Mouse (Mus musculus): Measurements from ENCODE around the gene Wdr37.

The Wdr37 gene

DNA sequence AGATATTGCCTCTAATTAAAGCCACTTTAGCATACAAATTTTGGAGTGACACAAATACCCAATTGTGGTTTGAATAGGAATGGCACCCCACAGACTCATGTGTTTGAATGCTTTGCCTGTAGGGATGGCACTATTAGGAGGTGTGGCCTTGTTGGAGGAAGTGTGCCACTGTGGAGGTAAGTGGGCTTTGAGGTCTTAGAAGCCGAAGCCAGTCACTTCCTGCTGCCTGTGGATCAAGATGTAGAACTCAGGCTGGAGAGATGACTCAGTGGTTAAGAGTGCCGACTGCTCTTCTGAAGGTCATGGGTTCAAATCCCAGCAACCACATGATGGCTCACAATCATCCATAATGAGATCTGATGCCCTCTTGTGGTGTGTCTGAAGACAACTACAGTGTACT is 30.8 kb downstream of the Wdr37 start:
- no peak for DNase-seq (ENCODE audit: low read depth, low spot score)

DNA sequence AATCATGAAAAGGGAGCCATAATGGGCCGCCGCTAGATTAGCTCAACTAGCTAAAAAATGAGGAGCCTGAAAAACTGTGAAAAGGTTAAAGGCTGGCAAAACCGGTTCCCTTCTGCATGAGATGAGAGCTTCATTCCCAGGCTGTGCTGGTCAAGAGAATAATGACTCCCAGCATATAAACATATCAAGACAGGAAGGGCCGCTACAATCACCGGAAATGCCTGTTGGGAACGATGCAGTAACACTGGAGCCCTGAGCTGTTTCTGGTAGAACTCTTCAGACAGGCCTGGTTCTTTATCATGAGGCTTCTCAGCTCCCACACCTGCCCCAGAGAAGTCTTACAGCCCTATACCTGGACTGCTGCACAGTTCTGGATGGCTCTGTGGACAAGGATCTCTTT is 31.8 kb downstream of the Wdr37 start:
- DNase-seq (ENCODE audit: low read depth, low spot score) = no peak

DNA sequence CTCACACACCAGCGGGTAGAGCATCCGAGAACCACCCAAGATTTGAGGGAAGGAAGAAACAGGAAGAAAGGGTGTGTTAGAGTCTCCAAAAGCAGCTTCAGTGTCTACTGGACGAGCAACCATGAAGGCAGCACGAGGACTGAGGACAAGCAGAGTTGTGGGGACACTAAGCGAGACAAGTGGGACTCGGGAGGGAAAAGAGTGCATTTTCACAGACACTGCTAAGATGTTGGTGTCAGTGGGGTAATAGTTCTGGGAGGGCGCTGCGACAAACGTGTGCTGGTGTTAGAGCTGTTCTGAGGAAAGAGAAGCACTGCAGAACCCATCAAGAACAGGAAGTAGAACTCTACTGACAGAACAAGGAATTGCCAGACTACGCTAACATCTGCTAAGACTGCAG is 32.6 kb downstream of the Wdr37 start:
- DNase-seq (ENCODE audit: low read depth, low spot score) = no peak

DNA sequence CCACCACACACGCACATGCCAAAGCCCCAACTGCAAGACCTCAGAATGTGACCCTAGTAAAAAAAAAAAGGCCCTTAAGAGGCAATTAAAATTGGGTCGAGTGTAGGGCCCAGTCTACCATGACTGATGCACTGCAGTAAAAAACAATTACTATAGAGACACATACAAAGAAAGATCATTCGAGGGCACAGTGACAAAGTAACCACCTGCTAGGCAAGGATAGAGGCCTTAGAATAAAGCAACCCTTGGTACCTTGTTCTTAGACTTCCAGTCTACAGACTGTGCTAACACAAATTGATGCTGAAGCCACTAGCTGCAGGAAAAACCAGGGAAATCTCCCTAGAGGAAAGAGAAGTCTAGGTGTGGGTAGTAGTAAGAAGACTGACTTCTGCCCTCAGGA is 33.3 kb downstream of the Wdr37 start:
- DNase-seq (ENCODE audit: low read depth, low spot score) = no peak

DNA sequence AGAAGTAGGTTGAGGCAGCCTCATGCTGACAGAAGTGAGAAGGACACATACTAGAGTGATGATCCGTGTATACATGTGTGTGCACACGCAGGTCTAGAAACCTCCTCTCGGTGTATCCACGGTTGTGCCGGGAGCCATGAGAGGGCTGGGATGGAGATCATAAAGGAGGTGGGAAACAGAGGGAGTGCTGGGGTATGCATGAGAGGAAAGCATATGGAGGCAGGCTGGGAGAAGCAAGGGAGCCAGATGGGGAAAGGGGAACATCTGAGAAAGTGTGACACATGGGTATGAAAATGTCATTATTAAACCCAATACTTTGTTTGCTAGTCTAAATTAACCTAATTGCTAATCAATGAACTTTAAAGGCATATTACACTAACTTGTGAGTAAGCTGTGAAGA is 37.1 kb downstream of the Wdr37 start:
- no peak for DNase-seq (ENCODE audit: low read depth, low spot score)

DNA sequence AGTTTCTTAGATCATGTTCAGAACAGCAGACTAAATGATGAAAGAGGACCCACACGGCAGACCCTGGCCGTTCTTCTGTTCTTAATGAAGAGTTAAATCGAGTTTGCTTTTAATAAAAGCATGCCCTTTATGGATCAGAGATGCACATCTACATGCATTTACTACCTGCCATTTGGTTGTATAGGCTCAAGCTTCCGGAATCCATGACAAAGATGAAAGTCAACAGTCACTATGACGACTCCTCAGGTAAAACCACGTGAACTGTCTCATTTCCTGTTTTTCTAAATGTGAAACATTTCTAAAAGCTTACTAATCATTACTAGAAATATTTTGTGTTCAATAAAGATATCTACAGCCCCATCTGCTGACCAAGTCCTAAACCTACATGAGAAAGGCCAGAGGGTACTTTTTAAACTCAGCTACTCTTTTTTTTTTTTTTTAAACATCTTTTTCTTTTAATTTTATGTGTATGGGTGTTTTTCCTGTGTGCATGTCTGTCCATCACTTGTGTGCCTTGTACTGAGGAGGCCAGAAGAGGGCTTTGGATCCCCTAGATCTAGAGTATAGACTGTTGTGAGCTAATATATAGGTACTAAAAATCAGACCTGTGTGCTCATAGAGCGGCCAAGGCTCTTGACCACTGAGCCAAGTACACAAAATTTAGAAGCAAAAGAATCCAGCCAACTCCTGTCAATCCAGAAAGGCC is 40.0 kb downstream of the Wdr37 start:
- DNase-seq (ENCODE audit: low read depth, low spot score) = no peak

DNA sequence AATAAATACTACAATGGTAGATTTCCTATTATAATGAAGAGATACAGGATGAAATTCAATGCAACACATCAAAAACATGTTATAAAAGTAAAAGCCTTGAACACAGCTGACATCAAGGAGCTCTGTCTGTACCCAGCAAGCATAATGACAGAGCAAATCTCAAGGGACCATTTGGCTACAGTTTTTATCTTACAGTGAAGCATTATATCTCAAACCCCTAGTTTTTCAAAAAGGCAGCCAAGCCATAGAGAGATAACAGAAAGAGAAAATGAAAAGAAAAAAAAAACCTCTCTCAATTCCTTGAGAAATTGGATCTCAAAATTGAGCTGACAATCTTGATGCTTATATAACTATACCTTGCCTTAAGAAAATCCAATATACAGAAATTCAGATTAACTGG is 41.0 kb downstream of the Wdr37 start:
- DNase-seq (ENCODE audit: low read depth, low spot score) = no peak

DNA sequence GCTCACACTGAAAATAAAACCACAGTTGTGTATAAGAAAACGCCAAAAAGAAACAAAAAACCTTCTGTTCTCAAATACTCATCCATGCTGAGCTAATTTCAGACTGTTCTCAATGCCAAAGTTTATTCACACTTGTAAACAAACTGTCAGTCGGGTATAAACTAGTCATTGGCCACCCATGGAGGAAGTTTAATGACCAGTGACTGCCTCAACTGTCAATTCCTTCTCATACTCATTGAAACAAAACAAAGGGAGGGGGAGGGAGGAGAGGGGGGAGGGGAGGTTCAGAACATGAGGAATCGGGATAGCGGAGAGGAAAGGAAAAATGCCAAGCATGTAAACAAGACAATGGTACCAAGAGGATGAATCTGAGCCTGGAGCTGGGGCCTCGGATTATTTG is 41.9 kb downstream of the Wdr37 start:
- DNase-seq (ENCODE audit: low read depth, low spot score) = no peak

DNA sequence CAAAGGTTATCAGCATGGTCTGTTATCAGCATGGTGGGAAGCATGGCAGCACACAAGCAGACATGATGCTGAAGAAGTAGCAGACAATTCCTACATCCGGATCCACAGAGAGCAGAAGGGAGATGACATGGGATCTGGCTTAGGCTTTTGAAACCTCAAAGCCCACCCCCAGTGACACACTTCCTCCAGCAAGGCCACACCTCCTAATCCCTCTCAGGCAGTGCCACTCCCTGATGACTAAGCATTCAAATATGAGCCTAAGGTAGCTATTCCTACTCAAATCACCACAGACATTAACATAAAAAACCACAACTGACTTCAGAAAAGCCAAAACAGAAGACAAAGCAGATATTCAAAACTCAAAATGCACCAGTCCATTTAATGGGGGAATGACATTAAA is 42.8 kb downstream of the Wdr37 start:
- DNase-seq (ENCODE audit: low read depth, low spot score) = no peak

DNA sequence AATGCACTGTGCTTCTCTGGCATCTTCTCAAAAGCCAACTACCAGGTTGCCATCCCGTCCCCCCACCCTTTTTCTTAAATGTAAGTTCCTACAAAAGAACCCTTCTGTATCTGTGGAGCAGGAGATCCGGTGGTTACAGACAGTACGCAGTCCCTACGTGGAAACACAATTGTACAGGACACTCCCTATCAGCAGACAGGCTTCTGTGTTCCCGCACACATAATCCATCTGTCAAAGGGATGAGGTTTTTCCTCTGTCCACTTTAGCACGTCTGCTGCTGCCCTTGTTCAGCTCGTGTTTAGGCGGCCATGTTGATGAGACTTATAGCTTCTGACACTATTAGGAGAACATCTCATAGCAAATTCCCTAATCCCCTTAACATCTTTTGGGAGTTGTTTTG is 48.2 kb downstream of the Wdr37 start:
- no peak for DNase-seq (ENCODE audit: low read depth, low spot score)

DNA sequence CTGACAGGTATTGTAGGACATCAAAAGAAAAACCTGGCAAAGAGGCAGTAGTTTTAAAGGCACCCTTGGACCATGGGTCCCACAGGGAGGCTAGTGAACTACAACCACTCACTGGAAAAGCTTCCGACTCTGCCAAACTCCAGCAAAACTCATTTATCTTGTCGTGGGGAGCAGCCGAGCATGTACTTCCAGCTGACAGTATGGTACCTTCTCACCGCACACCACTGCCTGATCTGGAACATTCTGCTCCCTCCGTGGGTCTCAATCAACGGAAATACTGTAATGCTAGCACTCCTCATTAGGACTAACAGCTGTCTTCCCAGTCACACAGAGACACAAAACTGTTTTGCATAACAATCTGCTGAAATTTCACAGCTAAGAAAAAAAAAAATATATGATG is 48.6 kb downstream of the Wdr37 start:
- no peak for DNase-seq (ENCODE audit: low read depth, low spot score)

DNA sequence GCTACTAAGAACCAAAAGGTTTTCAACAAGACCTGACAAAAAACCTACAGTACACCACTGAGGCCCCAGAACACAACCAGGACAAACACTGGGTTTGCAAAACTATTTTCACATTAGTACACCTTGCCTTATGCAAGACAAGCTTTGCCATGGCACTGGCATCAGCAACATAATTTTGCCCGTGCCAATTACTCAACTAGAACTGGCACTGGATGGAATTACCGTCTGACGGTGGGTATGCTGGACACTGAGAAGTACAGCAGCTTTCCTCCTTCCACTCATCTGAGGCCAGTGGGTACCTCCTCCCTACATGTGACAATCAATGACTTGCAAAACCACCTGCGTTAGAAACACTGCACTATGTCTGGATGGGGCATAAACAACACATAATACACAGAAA is 49.5 kb downstream of the Wdr37 start:
- DNase-seq (ENCODE audit: low read depth, low spot score) = no peak

DNA sequence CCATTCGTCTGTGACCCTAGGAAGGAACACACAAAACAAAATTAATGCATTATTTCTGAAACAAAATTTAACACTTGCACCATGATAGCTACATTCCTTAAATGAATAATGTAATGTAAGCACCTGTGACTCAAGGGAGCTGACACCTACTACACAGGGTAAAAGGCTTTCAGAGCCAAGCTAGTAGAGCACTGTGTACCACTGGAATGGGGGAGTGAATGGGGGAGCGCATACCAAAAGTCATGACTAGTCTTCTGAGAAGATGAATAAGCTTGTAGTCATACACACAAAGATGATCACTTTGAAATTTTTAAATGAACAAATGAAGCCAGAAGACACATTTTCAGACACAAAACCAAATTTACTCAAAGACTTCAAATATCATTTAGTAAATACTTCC is 65.8 kb downstream of the Wdr37 start:
- no peak for DNase-seq (ENCODE audit: low read depth, low spot score)

DNA sequence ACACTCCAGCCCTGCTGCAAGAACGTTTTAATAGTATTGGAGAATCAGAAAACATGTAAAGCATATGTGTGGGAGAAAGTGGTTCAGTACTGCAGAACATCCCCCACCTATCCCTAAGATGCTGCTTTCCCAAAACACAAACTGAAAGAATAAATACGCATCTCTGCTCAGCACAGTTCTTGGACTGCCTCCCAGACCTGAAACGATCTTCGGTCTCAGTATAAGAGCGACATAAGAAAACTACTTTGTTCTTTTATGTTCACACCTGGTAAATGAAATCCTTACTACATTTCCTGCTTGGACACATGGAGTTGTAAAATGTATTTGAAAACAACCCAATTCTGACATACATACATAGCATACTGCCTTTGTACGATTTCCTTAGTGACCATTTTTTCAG is 71.1 kb downstream of the Wdr37 start:
- no peak for DNase-seq (ENCODE audit: low read depth, low spot score)

DNA sequence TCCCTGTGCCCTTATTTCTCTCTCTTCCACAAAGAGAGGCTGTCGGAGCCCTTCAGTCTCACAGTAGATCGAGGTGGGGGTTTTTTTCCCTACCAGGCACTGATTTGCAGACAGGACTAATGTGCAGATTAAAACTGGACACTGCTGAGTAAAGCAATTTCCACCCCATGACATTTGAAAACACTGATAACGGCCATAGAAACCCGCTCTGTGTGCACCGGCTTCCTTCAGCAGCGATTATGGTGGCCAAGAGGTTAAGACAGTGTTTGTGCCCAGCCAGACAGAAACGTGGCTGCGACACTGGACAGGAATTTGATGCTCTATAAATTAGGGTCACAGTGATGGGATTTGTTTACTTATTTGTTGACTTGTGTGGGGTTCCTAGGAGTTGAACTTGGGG is 78.5 kb downstream of the Wdr37 start:
- DNase-seq (ENCODE audit: low read depth, low spot score) = no peak

DNA sequence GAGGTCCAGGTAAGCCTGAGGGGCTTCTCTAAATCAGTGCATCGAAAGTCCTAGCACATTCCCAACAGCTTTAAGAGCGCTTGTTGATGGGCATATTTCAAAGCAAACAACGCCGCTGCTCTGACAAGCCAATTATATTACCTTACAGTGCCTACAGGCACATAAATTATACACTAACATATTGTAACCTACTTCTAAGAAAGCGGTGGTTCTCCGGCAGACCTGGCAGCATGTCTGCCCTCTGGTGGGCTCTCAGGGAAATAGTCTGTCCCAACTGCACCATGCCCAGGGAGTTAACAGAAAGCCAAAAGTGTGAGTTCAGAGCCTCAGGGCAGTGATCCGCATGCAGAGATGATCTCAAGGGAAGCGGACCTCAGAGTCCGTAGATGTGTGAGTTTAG is 86.5 kb downstream of the Wdr37 start:
- DNase-seq (ENCODE audit: low read depth, low spot score) = peak; percentile 27

DNA sequence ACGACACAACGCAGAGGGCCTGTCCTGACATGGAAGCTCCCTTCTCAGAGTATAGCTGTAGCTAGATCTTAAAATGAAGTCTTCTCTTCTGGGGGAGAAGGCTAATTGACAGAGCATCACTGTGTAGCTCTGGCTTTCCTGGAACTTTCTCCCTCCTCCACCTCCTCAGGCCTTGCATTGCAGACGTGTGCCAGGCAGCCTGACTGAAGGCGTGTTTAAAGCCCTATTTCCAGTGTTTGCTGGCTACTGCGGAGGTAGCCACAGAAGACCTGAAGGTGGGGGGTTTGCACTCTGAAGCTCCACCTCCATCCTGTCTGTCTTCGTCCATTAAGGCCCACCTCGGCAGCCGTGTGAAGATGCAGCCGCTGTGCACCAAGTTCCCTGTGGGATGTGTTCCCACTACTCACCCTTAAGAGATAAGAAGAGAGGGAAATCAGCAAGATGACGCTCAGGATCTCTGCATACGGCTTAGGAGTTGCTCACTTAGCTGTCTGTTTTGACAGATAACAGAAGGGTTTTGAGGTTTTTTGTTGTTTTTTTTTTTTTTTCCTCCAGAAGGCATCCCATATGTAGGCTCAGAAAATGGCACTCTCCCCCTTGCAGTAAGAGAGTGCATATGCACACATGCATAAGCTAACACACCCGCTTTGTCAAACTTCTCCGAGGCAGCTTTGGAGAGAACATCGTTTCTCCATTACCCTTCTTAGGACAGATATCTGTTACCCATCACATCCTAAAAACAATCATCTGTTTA is 87.2 kb downstream of the Wdr37 start:
- no peak for DNase-seq (ENCODE audit: low read depth, low spot score)

DNA sequence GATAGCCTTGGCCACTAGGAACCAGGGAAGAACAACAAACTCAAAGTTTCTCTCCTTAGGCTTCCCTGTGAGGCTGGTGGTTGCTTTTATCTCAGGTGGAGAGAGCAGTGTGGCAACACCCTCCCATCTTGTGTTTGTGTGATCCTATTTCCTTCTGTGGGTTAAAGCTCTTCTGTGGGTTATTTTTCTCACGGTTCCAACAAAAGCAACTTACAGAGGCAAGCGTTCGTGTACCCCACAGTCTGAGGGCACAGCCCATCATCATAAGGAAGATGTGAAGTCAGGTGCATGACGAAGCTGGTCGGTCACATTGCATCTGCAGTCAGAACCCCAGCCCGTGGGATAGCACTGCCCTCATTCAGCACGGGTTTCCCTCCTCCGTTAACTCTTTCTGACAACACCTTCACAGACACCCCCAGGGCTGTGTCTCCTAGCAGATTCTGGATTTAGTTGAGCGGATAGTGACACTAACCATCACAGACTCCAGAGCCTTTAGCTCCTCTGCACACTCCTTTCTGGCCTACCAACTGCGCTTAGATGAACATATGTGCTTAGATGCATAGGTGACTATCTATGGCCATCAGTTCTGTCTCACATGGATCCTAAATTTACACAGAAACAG is 87.9 kb downstream of the Wdr37 start:
- DNase-seq (ENCODE audit: low read depth, low spot score) = no peak

DNA sequence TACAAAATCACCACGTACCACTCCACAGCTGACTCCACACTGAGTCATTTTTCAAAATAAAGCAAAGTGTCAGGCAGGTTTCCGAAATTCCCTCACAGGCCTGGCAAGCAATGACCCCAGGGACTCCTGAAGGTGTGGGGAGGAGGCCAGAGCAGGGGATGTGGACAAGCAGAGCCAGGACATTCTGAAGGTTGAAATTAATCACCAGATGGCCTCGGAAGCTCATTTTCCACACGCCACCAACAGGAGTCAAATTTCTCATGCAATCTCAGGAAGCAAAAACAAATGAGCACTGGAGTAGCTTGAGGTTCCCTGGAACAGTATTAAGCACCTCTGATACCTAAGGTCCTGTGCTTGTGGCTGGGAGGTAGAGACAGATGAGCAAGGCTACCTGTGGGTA is 89.1 kb downstream of the Wdr37 start:
- DNase-seq (ENCODE audit: low read depth, low spot score) = no peak

DNA sequence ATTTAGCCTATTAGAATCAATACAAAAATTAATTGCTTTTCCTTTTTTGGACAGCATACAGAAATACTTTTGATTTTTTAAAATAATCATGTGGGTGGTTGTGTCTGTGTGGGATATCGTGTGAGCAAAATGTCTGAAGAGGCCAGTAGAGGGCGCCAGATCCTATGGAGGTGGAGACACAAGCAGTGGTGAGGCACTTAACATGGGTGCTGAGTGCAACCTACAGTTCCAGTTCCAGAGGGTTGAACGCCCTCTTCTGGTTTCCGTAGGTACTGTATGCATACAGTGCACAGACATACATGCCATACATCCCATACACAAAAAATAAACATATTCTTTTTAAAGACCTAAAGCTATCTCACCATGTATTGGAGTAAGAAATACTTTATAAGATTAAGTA is 91.3 kb downstream of the Wdr37 start:
- peak; percentile 35 for DNase-seq (ENCODE audit: low read depth, low spot score)

DNA sequence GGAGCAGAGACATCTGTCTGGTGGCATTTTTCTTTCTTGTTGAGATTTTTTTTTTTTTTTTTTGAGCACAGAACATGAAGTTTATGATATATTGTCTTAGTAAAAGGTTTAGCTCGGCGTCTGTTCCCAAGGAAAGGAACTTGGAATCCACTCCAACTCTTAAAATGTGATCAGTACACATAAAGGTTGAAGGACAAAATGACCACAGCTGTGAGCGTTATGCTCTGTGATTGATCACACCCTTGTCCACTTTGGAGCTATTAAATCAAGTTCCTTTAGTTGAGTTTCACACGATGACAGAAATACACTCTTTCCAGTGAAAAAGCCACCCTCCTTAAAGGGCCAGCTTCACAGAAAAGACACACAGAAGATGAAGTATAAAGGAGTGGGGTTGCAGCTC is 101.1 kb downstream of the Wdr37 start:
- no peak for DNase-seq (ENCODE audit: low read depth, low spot score)

DNA sequence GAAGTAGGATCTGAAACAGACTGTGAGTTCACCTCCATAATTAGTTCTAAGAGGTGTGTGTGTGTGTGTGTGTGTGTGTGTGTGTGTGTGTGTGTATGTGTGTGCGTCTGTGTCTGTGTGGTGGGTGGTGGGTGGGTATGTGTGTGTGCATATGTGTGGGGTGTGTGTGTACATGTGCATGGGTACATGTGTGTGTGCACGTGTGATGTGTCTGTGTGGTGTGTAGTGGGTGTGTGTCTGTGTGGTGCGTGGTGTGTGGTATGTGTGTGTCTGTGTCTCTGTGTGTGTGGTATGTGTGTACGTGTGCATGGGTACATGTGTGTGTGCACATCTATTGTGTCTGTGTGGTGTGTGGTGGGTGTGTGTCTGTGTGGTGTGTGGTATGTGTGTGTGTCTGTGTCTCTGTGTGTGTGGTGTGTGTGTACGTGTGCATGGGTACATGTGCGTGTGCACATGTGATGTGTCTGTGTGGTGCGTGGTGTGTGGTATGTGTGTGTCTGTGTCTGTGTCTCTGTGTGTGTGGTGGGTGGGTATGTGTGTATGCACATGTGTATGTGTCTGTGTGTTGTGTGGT is 102.0 kb downstream of the Wdr37 start:
- no peak for DNase-seq (ENCODE audit: low read depth, low spot score)

DNA sequence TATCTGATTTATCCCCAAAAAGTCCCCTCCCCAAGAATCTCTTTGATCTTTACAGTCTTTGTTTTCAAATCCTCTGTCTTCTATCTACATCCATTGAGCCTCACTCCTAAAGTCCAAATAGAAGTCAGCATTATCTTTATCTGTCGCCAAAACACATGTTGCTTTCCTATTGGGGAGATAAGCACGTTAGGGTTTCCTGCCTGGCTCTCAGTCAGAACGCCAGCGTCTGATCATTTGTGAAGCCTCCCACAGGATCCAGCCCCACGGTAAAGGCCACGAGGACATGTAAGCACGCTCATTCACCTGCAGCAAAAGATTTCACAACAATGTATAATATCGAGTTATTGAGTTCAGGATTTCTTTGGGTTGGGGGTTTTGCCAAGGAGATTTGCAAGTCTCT is 110.8 kb downstream of the Wdr37 start:
- DNase-seq (ENCODE audit: low read depth, low spot score) = no peak

Data from embryo, embryonic 11.5 days (tissue).